Mouse (Mus musculus): ENCODE results near the gene Mcrip2.

DNA sequence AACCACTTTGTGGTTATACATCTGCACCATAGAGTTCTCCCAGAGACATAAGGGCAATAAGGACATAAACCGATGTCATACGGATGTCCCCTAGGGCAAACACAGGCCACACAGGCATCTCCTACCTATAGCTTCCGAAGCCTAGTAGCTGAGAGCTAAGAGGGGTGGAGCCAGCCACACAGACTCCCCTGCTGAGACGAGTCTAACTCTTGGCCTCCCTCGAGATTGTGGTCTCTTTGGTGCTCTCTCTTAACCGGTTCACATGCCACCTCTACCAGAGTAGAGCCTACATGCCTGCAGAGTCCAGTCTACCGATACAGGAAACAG lies 1.1 kb downstream of the Mcrip2 start:
- TF ChIP-seq POLR2A (IDR thresholded peaks at IDR 0.05; ENCODE audit: insufficient read depth, low read depth, low read length), result no peak
- no peak for TF ChIP-seq CTCF (IDR thresholded peaks at IDR 0.05)
